Mouse (Mus musculus): Measurements from ENCODE around the gene Ctsw.

DNA sequence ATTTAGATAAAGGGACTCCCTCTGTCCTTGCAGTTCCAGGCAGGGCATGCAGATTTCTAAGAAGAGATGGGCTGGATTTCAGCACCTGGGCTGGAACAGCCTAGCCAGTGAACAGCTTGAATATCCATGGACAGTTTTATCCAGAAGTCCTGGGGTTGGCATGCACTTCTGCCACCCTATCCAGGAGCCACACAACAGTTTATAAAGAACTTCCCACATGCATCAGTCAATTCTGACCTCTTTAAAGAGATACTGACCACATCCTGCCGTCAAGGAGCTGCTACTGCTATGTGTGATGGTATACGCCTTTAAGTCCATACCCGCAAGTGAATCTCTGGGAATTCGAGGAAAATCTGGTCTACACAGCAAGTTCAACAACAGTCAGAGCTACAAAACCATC lies 39.1 kb downstream of the Ctsw start:
- TF ChIP-seq CTCF (IDR thresholded peaks at IDR 0.05; ENCODE audit: low read depth) (no peak), EP300 (IDR thresholded peaks at IDR 0.05; ENCODE audit: low read depth) (no peak)
